Mouse (Mus musculus) thymus, adult 2 months (tissue): Measurements from ENCODE around the gene Rcvrn. TPM values are rescaled to one million over a fixed set of nuclear protein-coding genes. Genes with fewer than 3 reads are reported as not detected.

Experiments used
- DNase-seq: peaks from one replicate; pipeline ENCODE4 v3.0.0; 2021
- H3K27ac ChIP-seq: fragments of 200-500 bp; 2 replicates; pipeline ENCODE4 v1.5.1; 2012; ENCODE audit warnings: low read length, control low read depth; ENCODE audit not compliant: control insufficient read depth, insufficient read depth
- H3K27me3 ChIP-seq: fragments of 200-500 bp; 2 replicates; pipeline ENCODE4 v1.6.1; 2012; ENCODE audit warnings: mild to moderate bottlenecking, low read length, moderate library complexity, mixed read lengths; ENCODE audit not compliant: control insufficient read depth, insufficient read depth
- H3K36me3 ChIP-seq: fragments of 200-500 bp; 2 replicates; pipeline ENCODE4 v1.6.1; 2012; ENCODE audit warnings: mild to moderate bottlenecking, low read length, moderate library complexity; ENCODE audit not compliant: control insufficient read depth, insufficient read depth
- H3K4me1 ChIP-seq: fragments of 200-500 bp; replicated peaks from 2 replicates; pipeline ENCODE4 v1.6.1; 2012; ENCODE audit warnings: low read length; ENCODE audit not compliant: control insufficient read depth, insufficient read depth
- H3K4me3 ChIP-seq: fragments of 200-500 bp; 2 replicates; pipeline ENCODE4 v1.5.1; 2012; ENCODE audit warnings: mild to moderate bottlenecking, low read length, control low read depth, moderate library complexity; ENCODE audit not compliant: control insufficient read depth, insufficient read depth
- CTCF ChIP-seq: fragments of 200-500 bp; IDR thresholded peaks from 2 replicates; pipeline ENCODE4 v1.5.1; 2012; ENCODE audit warnings: mild to moderate bottlenecking, control low read depth, low read length, moderate library complexity, borderline replicate concordance; ENCODE audit not compliant: control insufficient read depth, poor library complexity, insufficient read depth; ENCODE audit errors: extremely low read depth
- POLR2A ChIP-seq: fragments of 200-500 bp; IDR thresholded peaks from 2 replicates; pipeline ENCODE4 v1.6.1; 2012; ENCODE audit warnings: mild to moderate bottlenecking, low read length, control low read depth, moderate library complexity; ENCODE audit not compliant: control insufficient read depth, poor library complexity, insufficient read depth; ENCODE audit errors: extremely low read depth
- WGBS: fragments of 180-500 bp; shearing (Covaris S2); methylation state at CpG from one replicate; pipeline ENCODE4 v1.1.7; 2018; 5-methylcytosine and 5-hydroxymethylcytosine counted together
- polyA plus RNA-seq: library from polyadenylated mRNA; depleted of rRNA; stranded (reverse); fragments of >200 nt; gene quantifications from 2 replicates; pipeline ENCODE4 v1.2.3, GENCODE M21; 2012; rRNA removed

The Rcvrn gene
- polyA plus RNA-seq, 1 experiment: 0.38 TPM

GRCm38 (mm10) chr11:67728726-67729125 lies 33.6 kb downstream of the Rcvrn start:
- TF ChIP-seq CTCF (no peak), POLR2A (no peak)
- no peak overlapping the region for H3K27ac ChIP-seq
- no peak overlapping the region for H3K4me3 ChIP-seq
- no peaks in the 10 kb centered on the region for H3K4me1 ChIP-seq
- DNase-seq: no peak
- no peaks in the 10 kb centered on the region for H3K27me3 ChIP-seq
- H3K36me3 ChIP-seq: no peaks in the 10 kb centered on the region

- no peaks in the 10 kb centered on the region for H3K27me3 ChIP-seq
- no peak overlapping the region for H3K4me3 ChIP-seq
- DNase-seq: no peak
- TF ChIP-seq POLR2A (no peak), CTCF (no peak)
- no peaks in the 10 kb centered on the region for H3K4me1 ChIP-seq
- no peak overlapping the region for H3K27ac ChIP-seq
- 90% methylated on average over 2 of the region's 2 CpGs for WGBS
- no peaks in the 10 kb centered on the region for H3K36me3 ChIP-seq
Observed at GRCm38 (mm10) chr11:67731056-67731455, 35.9 kb downstream of the Rcvrn start.

- Histone ChIP-seq H3K4me3 (no peak overlapping the region), H3K27ac (no peak overlapping the region), H3K36me3 (no peaks in the 10 kb centered on the region), H3K4me1 (no peaks in the 10 kb centered on the region), H3K27me3 (no peaks in the 10 kb centered on the region)
- no peak for DNase-seq
- TF ChIP-seq POLR2A (no peak), CTCF (no peak)
- 71% methylated on average over 1 of the region's 1 CpGs for WGBS
Observed at GRCm38 (mm10) chr11:67733726-67734125, 38.6 kb downstream of the Rcvrn start.

GRCm38 (mm10) chr11:67734597-67734996 lies 39.5 kb downstream of the Rcvrn start:
- no peak overlapping the region for H3K4me3 ChIP-seq
- DNase-seq: no peak
- H3K36me3 ChIP-seq: no peaks in the 10 kb centered on the region
- no peaks in the 10 kb centered on the region for H3K27me3 ChIP-seq
- H3K4me1 ChIP-seq: no peaks in the 10 kb centered on the region
- 55% methylated on average over 3 of the region's 3 CpGs for WGBS
- no peak for TF ChIP-seq CTCF
- no peak for TF ChIP-seq POLR2A
- no peak overlapping the region for H3K27ac ChIP-seq

- DNase-seq: no peak
- Histone ChIP-seq H3K4me3 (no peak overlapping the region), H3K4me1 (no peaks in the 10 kb centered on the region), H3K27ac (no peak overlapping the region), H3K27me3 (no peaks in the 10 kb centered on the region), H3K36me3 (no peaks in the 10 kb centered on the region)
- no peak for TF ChIP-seq CTCF
- no peak for TF ChIP-seq POLR2A
- 81% methylated on average over 6 of the region's 6 CpGs for WGBS
Observed at GRCm38 (mm10) chr11:67738345-67738744, 43.2 kb downstream of the Rcvrn start.

GRCm38 (mm10) chr11:67738846-67739490 lies 43.8 kb downstream of the Rcvrn start:
- no peak for DNase-seq
- TF ChIP-seq CTCF (no peak), POLR2A (no peak)
- H3K4me1 ChIP-seq: no peaks in the 10 kb centered on the region
- no peaks in the 10 kb centered on the region for H3K27me3 ChIP-seq
- H3K27ac ChIP-seq: no peak overlapping the region
- WGBS: 92% methylated on average over 5 of the region's 5 CpGs
- no peak overlapping the region for H3K4me3 ChIP-seq
- H3K36me3 ChIP-seq: no peaks in the 10 kb centered on the region

GRCm38 (mm10) chr11:67741569-67741968 lies 46.4 kb downstream of the Rcvrn start:
- no peak overlapping the region for H3K4me3 ChIP-seq
- H3K27ac ChIP-seq: no peak overlapping the region
- H3K4me1 ChIP-seq: no peaks in the 10 kb centered on the region
- TF ChIP-seq CTCF (no peak), POLR2A (no peak)
- H3K27me3 ChIP-seq: no peaks in the 10 kb centered on the region
- no peak for DNase-seq
- no peaks in the 10 kb centered on the region for H3K36me3 ChIP-seq

Other genes with a start within 250 kb of the Rcvrn start
- 5.0 TPM in 2 replicates for gene Gas7, start 239.9 kb upstream of the Rcvrn start, polyA plus RNA-seq
- 0.04 TPM in 1 of 2 replicates, not detected in the other for gene Glp2r, start 75.8 kb downstream of the Rcvrn start, polyA plus RNA-seq
- gene Gsg1l2, start 79.3 kb downstream of the Rcvrn start, polyA plus RNA-seq: 0.10 TPM in 1 of 2 replicates, not detected in the other
- 0.73 and 8.7 TPM in 2 replicates for gene Dhrs7c, start 102.9 kb downstream of the Rcvrn start, polyA plus RNA-seq
- 0.28 and 0.36 TPM in 2 replicates for gene Usp43, start 226.8 kb downstream of the Rcvrn start, polyA plus RNA-seq